Mouse (Mus musculus) heart, embryonic 16.5 days (tissue): ENCODE results near the gene Ispd. TPM values are rescaled to one million over a fixed set of nuclear protein-coding genes. Genes with fewer than 3 reads are reported as not detected.

Source experiments
- ATAC-seq: fragments of 200-750 bp; cut with Nextera tagmentation; replicated peaks from 2 replicates; pipeline ENCODE4 v1.8.0; 2017; ENCODE audit warnings: moderate number of reproducible peaks; ENCODE audit not compliant: insufficient read depth, low FRiP score; ENCODE audit errors: extremely low read depth
- H3K27ac ChIP-seq: fragments of 300-500 bp; sonication (generic); 2 replicates; pipeline ENCODE4 v1.5.1; 2014; ENCODE audit warnings: mild to moderate bottlenecking, low read length, control low read depth, moderate library complexity
- H3K27me3 ChIP-seq: fragments of 300-500 bp; sonication (generic); 2 replicates; pipeline ENCODE4 v1.6.1; 2014; ENCODE audit warnings: low read length, mixed read lengths; ENCODE audit not compliant: control insufficient read depth, insufficient read depth
- H3K36me3 ChIP-seq: fragments of 300-500 bp; sonication (generic); 2 replicates; pipeline ENCODE4 v1.6.1; 2014; ENCODE audit not compliant: control insufficient read depth, insufficient read depth
- H3K4me1 ChIP-seq: fragments of 300-500 bp; sonication (generic); 2 replicates; pipeline ENCODE4 v1.6.1; 2014; ENCODE audit warnings: low read length, mixed read lengths; ENCODE audit not compliant: control insufficient read depth, insufficient read depth
- H3K4me2 ChIP-seq: fragments of 300-500 bp; sonication (generic); 2 replicates; pipeline ENCODE4 v1.6.1; 2014; ENCODE audit warnings: low read depth, mild to moderate bottlenecking, control low read depth, low read length
- H3K4me3 ChIP-seq: fragments of 300-500 bp; sonication (generic); 2 replicates; pipeline ENCODE4 v1.5.1; 2014; ENCODE audit warnings: mild to moderate bottlenecking, control low read depth, low read length
- H3K9ac ChIP-seq: fragments of 300-500 bp; sonication (generic); 2 replicates; pipeline ENCODE4 v1.6.1; 2014; ENCODE audit warnings: low read length, control low read depth
- H3K9me3 ChIP-seq: fragments of 300-500 bp; sonication (generic); replicated peaks from 2 replicates; pipeline ENCODE4 v1.6.1; 2016; ENCODE audit warnings: low read length; ENCODE audit not compliant: control insufficient read depth
- WGBS: fragments of 180-500 bp; shearing (Covaris S2); extraction: QIAGEN DNeasy Blood & Tissue Kit; methylation state at CpG from one replicate; pipeline ENCODE4 v1.1.7; 2014; 5-methylcytosine and 5-hydroxymethylcytosine counted together
- polyA plus RNA-seq: library from polyadenylated mRNA; unstranded; fragments of >200 nt; fragmentation: Nextera tagmentation; extraction: Ambion mirVana; gene quantifications from 2 replicates; pipeline ENCODE4 v1.2.1, GENCODE M21; 2015

Ispd gene
- polyA plus RNA-seq, 1 experiment from 2014 or later = 9.8 TPM

GRCm38 (mm10) chr12:36666771-36667170 lies 285.5 kb downstream of the Ispd start:
- Histone ChIP-seq H3K9ac (no peak overlapping the region), H3K4me1 (no peaks in the 10 kb centered on the region), H3K4me2 (no peak overlapping the region), H3K4me3 (no peak overlapping the region), H3K9me3 (no peaks in the 10 kb centered on the region), H3K36me3 (no peaks in the 10 kb centered on the region), H3K27ac (no peak overlapping the region), H3K27me3 (no peaks in the 10 kb centered on the region)
- ATAC-seq = no peak
- WGBS = 40% methylated on average over 6 of the region's 6 CpGs

GRCm38 (mm10) chr12:36670164-36670908 lies 289.1 kb downstream of the Ispd start:
- Histone ChIP-seq H3K9me3 (no peaks in the 10 kb centered on the region), H3K27me3 (no peaks in the 10 kb centered on the region), H3K36me3 (no peaks in the 10 kb centered on the region), H3K9ac (no peak overlapping the region), H3K27ac (no peak overlapping the region), H3K4me1 (no peaks in the 10 kb centered on the region), H3K4me2 (no peak overlapping the region), H3K4me3 (no peak overlapping the region)
- no peak for ATAC-seq
- 74% methylated on average over 5 of the region's 5 CpGs for WGBS

GRCm38 (mm10) chr12:36670915-36671579 lies 289.8 kb downstream of the Ispd start:
- ATAC-seq = no peak
- WGBS = 33% methylated on average over 10 of the region's 10 CpGs
- Histone ChIP-seq H3K4me2 (no peak overlapping the region), H3K36me3 (no peaks in the 10 kb centered on the region), H3K27me3 (no peaks in the 10 kb centered on the region), H3K9me3 (no peaks in the 10 kb centered on the region), H3K27ac (no peak overlapping the region), H3K4me1 (no peaks in the 10 kb centered on the region), H3K9ac (no peak overlapping the region), H3K4me3 (no peak overlapping the region)

- H3K27ac ChIP-seq = no peak overlapping the region
- no peaks in the 10 kb centered on the region for H3K36me3 ChIP-seq
- no peak overlapping the region for H3K4me2 ChIP-seq
- no peaks in the 10 kb centered on the region for H3K9me3 ChIP-seq
- 41% methylated on average over 2 of the region's 2 CpGs for WGBS
- no peak overlapping the region for H3K4me3 ChIP-seq
- no peak overlapping the region for H3K9ac ChIP-seq
- no peaks in the 10 kb centered on the region for H3K27me3 ChIP-seq
- ATAC-seq = no peak
- no peaks in the 10 kb centered on the region for H3K4me1 ChIP-seq
Measured at GRCm38 (mm10) chr12:36674481-36674880, 293.2 kb downstream of the Ispd start.

GRCm38 (mm10) chr12:36678220-36678619 lies 297.0 kb downstream of the Ispd start:
- Histone ChIP-seq H3K4me2 (no peak overlapping the region), H3K9me3 (no peaks in the 10 kb centered on the region), H3K9ac (no peak overlapping the region), H3K27ac (no peak overlapping the region), H3K4me1 (no peaks in the 10 kb centered on the region), H3K4me3 (no peak overlapping the region), H3K27me3 (no peaks in the 10 kb centered on the region), H3K36me3 (no peaks in the 10 kb centered on the region)
- no peak for ATAC-seq
- 81% methylated on average over 4 of the region's 4 CpGs for WGBS

GRCm38 (mm10) chr12:36680883-36681505 lies 299.7 kb downstream of the Ispd start:
- Histone ChIP-seq H3K9me3 (no peaks in the 10 kb centered on the region), H3K27me3 (no peaks in the 10 kb centered on the region), H3K9ac (no peak overlapping the region), H3K36me3 (no peaks in the 10 kb centered on the region), H3K4me3 (no peak overlapping the region), H3K4me1 (no peaks in the 10 kb centered on the region), H3K27ac (no peak overlapping the region), H3K4me2 (no peak overlapping the region)
- no peak for ATAC-seq
- 78% methylated on average over 2 of the region's 2 CpGs for WGBS

GRCm38 (mm10) chr12:36681779-36682178 lies 300.5 kb downstream of the Ispd start:
- no peaks in the 10 kb centered on the region for H3K27me3 ChIP-seq
- no peak overlapping the region for H3K4me2 ChIP-seq
- no peak overlapping the region for H3K4me3 ChIP-seq
- no peaks in the 10 kb centered on the region for H3K4me1 ChIP-seq
- no peak for ATAC-seq
- H3K36me3 ChIP-seq = no peaks in the 10 kb centered on the region
- WGBS = 80% methylated on average over 6 of the region's 6 CpGs
- H3K9ac ChIP-seq = no peak overlapping the region
- H3K27ac ChIP-seq = no peak overlapping the region
- H3K9me3 ChIP-seq = no peaks in the 10 kb centered on the region

- H3K4me1 ChIP-seq = no peaks in the 10 kb centered on the region
- 68% methylated on average over 2 of the region's 2 CpGs for WGBS
- no peak overlapping the region for H3K27ac ChIP-seq
- no peak for ATAC-seq
- H3K36me3 ChIP-seq = no peaks in the 10 kb centered on the region
- H3K4me2 ChIP-seq = no peak overlapping the region
- H3K9me3 ChIP-seq = no peaks in the 10 kb centered on the region; the same call in 1 of the 2 replicates
- no peak overlapping the region for H3K4me3 ChIP-seq
- no peaks in the 10 kb centered on the region for H3K27me3 ChIP-seq
- no peak overlapping the region for H3K9ac ChIP-seq
Measured at GRCm38 (mm10) chr12:36694072-36694471, 312.8 kb downstream of the Ispd start.

GRCm38 (mm10) chr12:36704380-36704779 lies 323.1 kb downstream of the Ispd start:
- Histone ChIP-seq H3K27me3 (no peaks in the 10 kb centered on the region), H3K4me2 (no peak overlapping the region), H3K4me1 (no peaks in the 10 kb centered on the region), H3K27ac (no peak overlapping the region), H3K4me3 (no peak overlapping the region), H3K9ac (no peak overlapping the region), H3K36me3 (no peaks in the 10 kb centered on the region), H3K9me3 (no peaks in the 10 kb centered on the region)
- 55% methylated on average over 1 of the region's 1 CpGs for WGBS
- no peak for ATAC-seq
